Mouse (Mus musculus) embryonic facial prominence, embryonic 13.5 days (tissue): ENCODE data around the gene Adgrb3. TPM values are rescaled to one million over a fixed set of nuclear protein-coding genes. Genes with fewer than 3 reads are reported as not detected.

Source experiments
- ATAC-seq: fragments of 200-750 bp; cut with Nextera tagmentation; 2 replicates; pipeline ENCODE4 v1.8.0; 2017; ENCODE audit warnings: low read depth; ENCODE audit not compliant: insufficient number of reproducible peaks, insufficient read depth, low FRiP score, low TSS enrichment
- H3K27ac ChIP-seq: fragments of 300-500 bp; sonication (generic); 2 replicates; pipeline ENCODE4 v1.5.1; 2015; ENCODE audit warnings: moderate library complexity, mild to moderate bottlenecking, inconsistent platforms
- H3K27me3 ChIP-seq: fragments of 300-500 bp; sonication (generic); 2 replicates; pipeline ENCODE4 v1.6.1; 2015; ENCODE audit warnings: mild to moderate bottlenecking, inconsistent platforms
- H3K36me3 ChIP-seq: fragments of 300-500 bp; sonication (generic); 2 replicates; pipeline ENCODE4 v1.6.1; 2015; ENCODE audit warnings: mild to moderate bottlenecking, inconsistent platforms
- H3K4me1 ChIP-seq: fragments of 300-500 bp; sonication (generic); 2 replicates; pipeline ENCODE4 v1.6.1; 2015; ENCODE audit warnings: inconsistent platforms
- H3K4me2 ChIP-seq: fragments of 300-500 bp; sonication (generic); 2 replicates; pipeline ENCODE4 v1.6.1; 2015; ENCODE audit warnings: moderate library complexity, mild to moderate bottlenecking, inconsistent platforms
- H3K4me3 ChIP-seq: fragments of 300-500 bp; sonication (generic); 2 replicates; pipeline ENCODE4 v1.5.1; 2015; ENCODE audit warnings: mild to moderate bottlenecking, inconsistent platforms
- H3K9ac ChIP-seq: fragments of 300-500 bp; sonication (generic); 2 replicates; pipeline ENCODE4 v1.6.1; 2015; ENCODE audit warnings: mild to moderate bottlenecking, inconsistent platforms
- H3K9me3 ChIP-seq: fragments of 300-500 bp; sonication (generic); 2 replicates; pipeline ENCODE4 v1.6.1; 2016; ENCODE audit warnings: inconsistent platforms
- WGBS: fragments of 180-500 bp; shearing (Covaris S2); methylation state at CpG from one replicate; pipeline ENCODE4 v1.1.7; 2015; ENCODE audit warnings: mixed read lengths; 5-methylcytosine and 5-hydroxymethylcytosine counted together
- polyA plus RNA-seq: library from polyadenylated mRNA; unstranded; fragments of >200 nt; fragmentation: Nextera tagmentation; extraction: Ambion mirVana; gene quantifications from 2 replicates; pipeline ENCODE4 v1.2.1, GENCODE M21; 2015

The Adgrb3 gene
- polyA plus RNA-seq, 1 experiment from 2014 or later, result 1.7 TPM

GRCm38 (mm10) chr1:25228381-25229244 is 600.9 kb downstream of the Adgrb3 start:
- Histone ChIP-seq H3K9ac (no peak overlapping the region), H3K4me3 (peak overlapping the region; percentile 22)

DNA sequence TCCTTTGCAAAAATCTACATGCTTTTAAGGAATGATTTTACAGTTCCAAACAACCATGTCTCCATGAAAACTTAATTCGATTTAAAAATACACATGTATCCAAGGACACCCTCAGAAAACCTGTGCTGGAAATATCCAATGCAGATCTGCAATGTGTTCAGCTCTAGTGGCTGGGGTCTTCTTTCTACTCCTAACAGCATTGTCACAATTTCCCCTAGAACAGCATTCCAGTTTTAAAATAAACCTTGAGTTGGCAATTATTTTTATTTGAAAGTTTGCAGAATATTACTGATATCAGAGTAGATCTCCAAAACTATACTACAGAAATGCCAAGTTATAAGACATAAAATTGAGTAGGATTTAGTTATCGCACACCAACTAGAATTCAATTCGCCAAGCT is 601.6 kb downstream of the Adgrb3 start:
- 53% methylated on average over 3 of the region's 3 CpGs for WGBS
- Histone ChIP-seq H3K9ac (no peak overlapping the region), H3K36me3 (no peaks in the 10 kb centered on the region), H3K4me2 (peak overlapping the region; percentile 55), H3K4me3 (peak overlapping the region; percentile 22; the same call in 1 of the 2 replicates), H3K9me3 (no peaks in the 10 kb centered on the region), H3K4me1 (peaks cover 3% of the 10 kb centered on the region), H3K27ac (no peak overlapping the region), H3K27me3 (no peaks in the 10 kb centered on the region; the same call in 1 of the 2 replicates)
- no peak for ATAC-seq

More at GRCm38 (mm10) chr1:25228381-25229244, 600.9 kb downstream of the Adgrb3 start:
- no peaks in the 10 kb centered on the region; the same call in 1 of the 2 replicates for H3K27me3 ChIP-seq
- H3K36me3 ChIP-seq, result no peaks in the 10 kb centered on the region
- ATAC-seq, result peak; percentile 79; the same call in 1 of the 2 replicates
- H3K4me2 ChIP-seq, result peak overlapping the region; percentile 55
- no peaks in the 10 kb centered on the region for H3K9me3 ChIP-seq
- 5% methylated on average over 37 of the region's 37 CpGs for WGBS
- H3K27ac ChIP-seq, result no peak overlapping the region
- H3K4me1 ChIP-seq, result peaks cover 3% of the 10 kb centered on the region

- WGBS, result 42% methylated on average over 5 of the region's 5 CpGs
- Histone ChIP-seq H3K9me3 (no peaks in the 10 kb centered on the region), H3K9ac (no peak overlapping the region), H3K4me1 (no peaks in the 10 kb centered on the region), H3K27me3 (no peaks in the 10 kb centered on the region), H3K4me2 (no peak overlapping the region), H3K4me3 (no peak overlapping the region), H3K36me3 (no peaks in the 10 kb centered on the region), H3K27ac (no peak overlapping the region)
- no peak for ATAC-seq
Measured at GRCm38 (mm10) chr1:25204636-25205035, 624.9 kb downstream of the Adgrb3 start.

GRCm38 (mm10) chr1:25199392-25199791 is 630.1 kb downstream of the Adgrb3 start:
- ATAC-seq, result no peak
- Histone ChIP-seq H3K4me3 (no peak overlapping the region), H3K27me3 (no peaks in the 10 kb centered on the region), H3K4me2 (no peak overlapping the region), H3K4me1 (no peaks in the 10 kb centered on the region), H3K27ac (no peak overlapping the region), H3K9me3 (no peaks in the 10 kb centered on the region), H3K9ac (no peak overlapping the region), H3K36me3 (no peaks in the 10 kb centered on the region)

- WGBS, result 76% methylated on average over 11 of the region's 11 CpGs
- Histone ChIP-seq H3K27me3 (no peaks in the 10 kb centered on the region), H3K4me1 (no peaks in the 10 kb centered on the region), H3K9me3 (no peaks in the 10 kb centered on the region), H3K27ac (no peak overlapping the region), H3K4me3 (no peak overlapping the region), H3K9ac (no peak overlapping the region), H3K4me2 (no peak overlapping the region), H3K36me3 (no peaks in the 10 kb centered on the region)
- no peak for ATAC-seq
Measured at GRCm38 (mm10) chr1:25191986-25192385, 637.5 kb downstream of the Adgrb3 start.

GRCm38 (mm10) chr1:25189261-25189660 is 640.2 kb downstream of the Adgrb3 start:
- no peaks in the 10 kb centered on the region for H3K9me3 ChIP-seq
- H3K4me2 ChIP-seq, result no peak overlapping the region
- ATAC-seq, result no peak
- no peak overlapping the region for H3K9ac ChIP-seq
- no peaks in the 10 kb centered on the region for H3K27me3 ChIP-seq
- no peak overlapping the region for H3K27ac ChIP-seq
- no peaks in the 10 kb centered on the region for H3K36me3 ChIP-seq
- H3K4me3 ChIP-seq, result no peak overlapping the region
- no peaks in the 10 kb centered on the region for H3K4me1 ChIP-seq
- WGBS, result 23% methylated on average over 9 of the region's 9 CpGs

DNA sequence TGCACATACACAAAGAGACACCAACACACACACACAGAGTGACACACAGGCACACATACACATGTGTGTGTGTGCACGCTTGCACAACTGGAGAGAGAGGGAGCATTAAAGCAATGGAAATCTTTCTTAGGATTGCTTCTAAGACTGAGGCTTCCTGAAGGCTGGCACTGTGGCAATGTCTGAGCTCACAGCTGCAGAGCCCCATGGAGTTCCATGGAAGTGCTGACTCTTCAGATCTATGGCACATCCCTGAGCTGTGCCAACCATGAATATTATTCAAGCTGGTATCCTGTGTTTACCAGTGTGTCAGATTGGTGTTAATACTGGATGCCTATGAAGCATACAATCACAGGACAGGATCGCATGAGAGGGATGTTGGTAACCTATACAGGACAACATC is 643.6 kb downstream of the Adgrb3 start:
- Histone ChIP-seq H3K36me3 (no peaks in the 10 kb centered on the region), H3K4me1 (no peaks in the 10 kb centered on the region), H3K4me2 (no peak overlapping the region), H3K27me3 (no peaks in the 10 kb centered on the region), H3K4me3 (no peak overlapping the region), H3K9ac (no peak overlapping the region), H3K27ac (no peak overlapping the region), H3K9me3 (no peaks in the 10 kb centered on the region)
- WGBS, result 96% methylated on average over 2 of the region's 2 CpGs
- no peak for ATAC-seq

DNA sequence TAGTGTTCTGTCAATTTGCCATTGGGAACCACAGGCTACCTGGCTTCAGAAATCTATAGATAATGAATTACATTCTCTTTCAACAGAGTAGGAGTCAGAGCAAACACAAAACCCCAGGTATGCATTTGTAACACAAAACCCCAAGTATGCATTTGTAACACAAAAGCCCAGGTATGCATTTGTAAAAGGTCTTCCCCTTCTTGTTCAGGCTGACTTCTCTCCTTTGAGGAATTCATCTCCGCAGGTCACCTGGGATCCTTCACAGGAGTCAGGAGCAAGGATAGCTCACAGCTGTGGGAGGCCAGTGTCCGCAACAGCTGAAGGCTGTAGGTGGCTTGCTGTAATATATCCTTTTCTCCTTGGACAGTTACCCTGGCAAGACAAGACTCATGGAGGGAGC is 647.6 kb downstream of the Adgrb3 start:
- Histone ChIP-seq H3K27me3 (no peaks in the 10 kb centered on the region), H3K4me1 (peaks cover 10% of the 10 kb centered on the region; the same call in 1 of the 2 replicates), H3K4me3 (no peak overlapping the region), H3K36me3 (no peaks in the 10 kb centered on the region), H3K9me3 (no peaks in the 10 kb centered on the region), H3K4me2 (no peak overlapping the region), H3K27ac (no peak overlapping the region), H3K9ac (no peak overlapping the region)
- 73% methylated on average over 2 of the region's 2 CpGs for WGBS
- ATAC-seq, result no peak

GRCm38 (mm10) chr1:25180615-25181014 is 648.9 kb downstream of the Adgrb3 start:
- 45% methylated on average over 6 of the region's 6 CpGs for WGBS
- Histone ChIP-seq H3K9ac (no peak overlapping the region), H3K4me1 (peaks cover 10% of the 10 kb centered on the region; the same call in 1 of the 2 replicates), H3K27me3 (no peaks in the 10 kb centered on the region), H3K4me2 (no peak overlapping the region), H3K27ac (no peak overlapping the region), H3K36me3 (no peaks in the 10 kb centered on the region), H3K9me3 (no peaks in the 10 kb centered on the region), H3K4me3 (no peak overlapping the region)
- ATAC-seq, result no peak

DNA sequence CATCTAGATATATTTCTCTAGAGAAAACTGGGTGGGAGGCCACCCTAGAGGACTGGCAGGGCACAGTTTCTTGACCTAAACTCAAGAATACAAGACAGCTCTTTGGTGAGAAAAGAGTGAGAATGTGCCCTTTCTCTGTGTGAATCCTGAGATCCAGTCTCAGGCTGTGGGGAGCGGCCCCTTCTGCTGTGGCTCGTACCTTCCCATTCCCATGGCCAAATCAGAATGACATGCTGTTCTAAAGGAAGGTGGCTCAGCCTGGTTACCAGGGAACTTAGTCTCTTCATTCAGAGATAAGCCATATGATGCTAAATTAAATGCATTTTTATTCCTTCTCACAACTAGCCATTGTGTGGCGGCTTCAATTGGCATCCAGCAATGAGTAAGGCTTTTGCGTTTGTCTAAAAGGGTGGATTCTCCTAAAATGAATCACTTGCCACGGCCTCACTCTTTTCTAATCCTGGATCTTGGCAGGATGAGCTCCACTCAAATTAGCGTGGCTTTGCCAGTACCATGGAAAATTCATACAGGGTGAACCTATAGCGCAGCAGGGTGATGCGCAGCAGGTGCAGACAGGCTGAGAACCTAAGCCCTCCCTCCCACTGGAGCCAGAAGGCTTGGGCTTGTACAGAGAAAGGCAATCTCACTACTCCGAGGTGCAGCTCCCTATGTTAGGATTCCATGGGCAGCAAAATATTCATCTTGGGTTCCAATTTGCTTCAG is 649.5 kb downstream of the Adgrb3 start:
- Histone ChIP-seq H3K9me3 (no peaks in the 10 kb centered on the region), H3K4me2 (no peak overlapping the region), H3K4me1 (peaks cover 10% of the 10 kb centered on the region; the same call in 1 of the 2 replicates), H3K27me3 (no peaks in the 10 kb centered on the region), H3K4me3 (no peak overlapping the region), H3K36me3 (no peaks in the 10 kb centered on the region), H3K9ac (no peak overlapping the region), H3K27ac (no peak overlapping the region)
- no peak for ATAC-seq
- 58% methylated on average over 9 of the region's 9 CpGs for WGBS

DNA sequence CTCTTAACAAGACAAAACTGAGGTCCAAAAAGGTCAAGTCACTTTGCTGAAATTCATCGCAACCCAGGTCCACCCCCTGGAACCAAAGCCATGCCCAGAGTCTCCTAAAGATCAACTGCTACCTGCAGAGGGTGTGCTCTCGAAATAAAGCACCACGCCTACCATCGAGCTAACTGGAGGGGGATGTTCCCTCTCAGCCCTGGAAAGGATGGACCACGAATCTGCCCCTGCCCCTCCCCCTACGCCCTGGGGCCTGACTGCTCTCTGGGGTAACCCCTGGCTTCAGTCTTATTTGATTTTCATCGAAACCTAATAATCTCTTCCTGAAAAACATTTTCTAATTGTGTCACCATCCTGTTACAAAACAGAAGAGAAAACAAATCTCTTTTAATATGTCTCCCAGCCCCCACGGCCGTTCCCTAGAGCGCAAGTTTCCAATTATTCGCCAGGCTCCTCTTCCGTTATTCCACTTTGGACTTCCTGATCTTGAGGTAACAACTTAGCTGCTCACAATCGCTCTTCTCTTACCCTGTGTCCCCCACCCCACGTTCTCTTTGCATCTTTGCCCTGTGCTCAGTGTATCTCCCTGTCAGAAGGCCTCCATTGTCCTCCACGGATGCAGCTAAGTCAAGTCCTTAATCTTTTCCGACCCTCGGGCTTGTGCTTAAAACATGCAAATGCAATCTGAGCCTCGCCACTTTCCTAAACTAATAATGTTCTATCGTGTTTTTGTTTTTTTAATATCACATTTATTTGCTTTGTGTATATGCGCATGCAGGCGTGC is 651.0 kb downstream of the Adgrb3 start:
- no peaks in the 10 kb centered on the region for H3K27me3 ChIP-seq
- H3K27ac ChIP-seq, result no peak overlapping the region
- H3K4me1 ChIP-seq, result peaks cover 10% of the 10 kb centered on the region; the same call in 1 of the 2 replicates
- 14% methylated on average over 21 of the region's 21 CpGs for WGBS
- no peak overlapping the region for H3K9ac ChIP-seq
- no peaks in the 10 kb centered on the region for H3K36me3 ChIP-seq
- H3K9me3 ChIP-seq, result no peaks in the 10 kb centered on the region
- H3K4me3 ChIP-seq, result peak overlapping the region; percentile 20
- peak overlapping the region; percentile 52 for H3K4me2 ChIP-seq
- no peak for ATAC-seq
